Mouse (Mus musculus) limb, embryonic 14.5 days (tissue): ENCODE measurements at regions not wholly inside any gene's neighbourhood (a gene's known extent, or its start where the extent isn't known, plus 50 kb on each side); places are given as distances from the start of the nearest gene placed in this dataset.
"Not testable (repeated sequence)": the region's sequence is repeated elsewhere in the genome, so short reads cannot be mapped to it uniquely, and the experiment has no call there.

Experiments used
- ATAC-seq: fragments of 200-750 bp; cut with Nextera tagmentation; 2 replicates; pipeline ENCODE4 v1.8.0; 2017; ENCODE audit warnings: low read depth, moderate number of reproducible peaks, moderate TSS enrichment; ENCODE audit not compliant: low FRiP score
- DNase-seq: peaks from one replicate; pipeline ENCODE4 v3.0.0-alpha.2; 2015; ENCODE audit warnings: low spot score
- H3K27ac ChIP-seq: fragments of 300-500 bp; sonication (generic); replicated peaks from 2 replicates; pipeline ENCODE4 v1.5.1; 2014; ENCODE audit warnings: low read depth, mild to moderate bottlenecking, low read length, moderate library complexity, mixed read lengths
- H3K27me3 ChIP-seq: fragments of 300-500 bp; sonication (generic); 2 replicates; pipeline ENCODE4 v1.6.1; 2014; ENCODE audit warnings: low read length, mixed read lengths; ENCODE audit not compliant: control insufficient read depth, insufficient read depth
- H3K36me3 ChIP-seq: fragments of 300-500 bp; sonication (generic); 2 replicates; pipeline ENCODE4 v1.6.1; 2014; ENCODE audit warnings: mild to moderate bottlenecking, low read length, moderate library complexity, mixed read lengths; ENCODE audit not compliant: control insufficient read depth, insufficient read depth
- H3K4me1 ChIP-seq: fragments of 300-500 bp; sonication (generic); 2 replicates; pipeline ENCODE4 v1.6.1; 2014; ENCODE audit warnings: antibody characterized with exemption, low read length, mixed read lengths; ENCODE audit not compliant: control insufficient read depth, insufficient read depth
- H3K4me2 ChIP-seq: fragments of 300-500 bp; sonication (generic); replicated peaks from 2 replicates; pipeline ENCODE4 v1.6.1; 2014; ENCODE audit warnings: low read depth, mild to moderate bottlenecking, low read length, moderate library complexity; ENCODE audit not compliant: severe bottlenecking
- H3K4me3 ChIP-seq: fragments of 300-500 bp; sonication (generic); replicated peaks from 2 replicates; pipeline ENCODE4 v1.5.1; 2014; ENCODE audit warnings: low read length
- H3K9ac ChIP-seq: fragments of 300-500 bp; sonication (generic); 2 replicates; pipeline ENCODE4 v1.6.1; 2014; ENCODE audit warnings: mild to moderate bottlenecking, low read depth, low read length, moderate library complexity; ENCODE audit not compliant: severe bottlenecking
- H3K9me3 ChIP-seq: fragments of 300-500 bp; sonication (generic); 2 replicates; pipeline ENCODE4 v1.6.1; 2016; ENCODE audit warnings: low read length; ENCODE audit not compliant: control insufficient read depth
- POLR2A ChIP-seq: fragments of 200-500 bp; IDR thresholded peaks from 2 replicates; pipeline ENCODE4 v1.8.0; 2012; ENCODE audit warnings: inconsistent platforms, mild to moderate bottlenecking, moderate library complexity, borderline replicate concordance; ENCODE audit not compliant: insufficient read depth, insufficient read length; ENCODE audit errors: extremely low read depth
- WGBS: fragments of 180-500 bp; shearing (Covaris S2); extraction: QIAGEN DNeasy Blood & Tissue Kit; methylation state at CpG from one replicate; pipeline ENCODE4 v1.1.7; 2014; 5-methylcytosine and 5-hydroxymethylcytosine counted together

- not testable (repeated sequence) for H3K4me3 ChIP-seq, H3K4me1 ChIP-seq, H3K4me2 ChIP-seq, DNase-seq, H3K27me3 ChIP-seq, H3K36me3 ChIP-seq, H3K9ac ChIP-seq, H3K9me3 ChIP-seq, ATAC-seq, H3K27ac ChIP-seq
These were observed 193.9 kb upstream of the Kcnmb2 start for GRCm38 (mm10) chr3:31708367-31708766.

DNA sequence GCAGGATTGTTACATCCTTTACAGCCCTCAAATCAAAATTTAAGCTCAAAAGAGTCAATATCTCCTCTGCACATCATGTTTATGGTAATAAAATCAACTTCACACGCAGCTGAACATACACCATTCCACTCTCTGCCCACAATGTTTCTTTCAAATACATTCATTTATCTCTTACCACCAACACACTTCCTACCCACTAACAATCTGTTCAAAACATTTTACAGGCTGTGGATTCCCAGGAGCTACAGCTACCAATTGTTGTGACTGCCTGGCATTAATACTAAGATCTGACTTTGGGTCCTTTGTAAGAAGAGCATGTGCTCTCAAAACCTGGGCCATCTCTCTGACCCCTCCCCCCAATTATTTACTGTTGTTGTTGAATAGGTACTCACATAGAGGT, 161.0 kb upstream of the Kcnmb2 start:
- H3K27me3 ChIP-seq, result no peaks in the 10 kb centered on the region
- no peak for DNase-seq
- no peaks in the 10 kb centered on the region for H3K9me3 ChIP-seq
- no peaks in the 10 kb centered on the region for H3K36me3 ChIP-seq
- H3K4me2 ChIP-seq, result no peak overlapping the region
- no peak overlapping the region for H3K27ac ChIP-seq
- H3K4me1 ChIP-seq, result no peaks in the 10 kb centered on the region
- no peak for TF ChIP-seq POLR2A
- no peak for ATAC-seq
- no peak overlapping the region for H3K4me3 ChIP-seq
- H3K9ac ChIP-seq, result no peak overlapping the region
- 74% methylated on average over 1 of the region's 1 CpGs for WGBS

DNA sequence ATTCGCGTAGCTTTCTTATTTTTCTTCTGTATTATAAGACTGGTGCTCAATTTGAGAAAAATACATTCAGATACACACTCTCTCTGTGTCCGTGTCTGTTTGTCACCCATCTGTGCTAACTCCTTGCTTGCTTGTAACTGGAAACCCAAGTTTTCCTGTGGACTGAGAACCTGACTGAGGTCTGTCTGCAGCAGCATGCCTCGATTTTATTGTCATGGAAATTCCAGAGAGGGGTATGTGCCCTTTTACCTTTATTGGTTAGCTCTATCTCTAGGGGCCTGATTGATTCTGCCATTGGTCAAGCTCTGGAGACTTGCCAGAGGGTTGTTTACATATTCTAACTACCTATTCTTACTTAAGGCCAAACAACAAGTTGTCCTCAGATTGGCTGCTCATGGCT, 146.4 kb upstream of the Kcnmb2 start:
- Histone ChIP-seq H3K4me3 (no peak overlapping the region), H3K4me2 (no peak overlapping the region), H3K4me1 (no peaks in the 10 kb centered on the region), H3K9ac (no peak overlapping the region), H3K27ac (no peak overlapping the region), H3K27me3 (no peaks in the 10 kb centered on the region), H3K36me3 (no peaks in the 10 kb centered on the region), H3K9me3 (no peaks in the 10 kb centered on the region)
- TF ChIP-seq POLR2A, result no peak
- DNase-seq (no peak), ATAC-seq (no peak)
- WGBS, result 83% methylated on average over 4 of the region's 4 CpGs

DNA sequence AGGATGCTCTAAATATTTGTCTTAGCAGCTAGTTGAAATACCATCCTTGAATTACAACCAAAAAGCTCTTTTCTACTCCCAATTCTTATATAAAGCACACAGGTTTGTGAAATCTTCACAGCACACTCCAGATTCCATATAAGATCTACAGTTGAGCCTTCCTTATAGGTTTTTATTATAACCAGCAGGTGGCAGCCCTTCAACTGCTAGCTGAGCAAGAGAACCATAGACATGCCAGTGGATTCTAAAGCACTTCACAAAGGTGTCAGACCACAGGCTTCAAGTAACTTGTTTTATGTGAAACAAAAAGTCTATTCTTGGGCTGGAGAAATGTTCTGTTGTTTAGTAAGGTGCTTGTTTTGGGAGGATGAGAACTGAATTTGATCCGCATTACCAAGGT, 133.1 kb upstream of the Kcnmb2 start:
- TF ChIP-seq POLR2A, result no peak
- Histone ChIP-seq H3K27me3 (no peaks in the 10 kb centered on the region), H3K4me3 (no peak overlapping the region), H3K27ac (no peak overlapping the region), H3K36me3 (no peaks in the 10 kb centered on the region), H3K4me2 (no peak overlapping the region), H3K4me1 (no peaks in the 10 kb centered on the region), H3K9ac (no peak overlapping the region), H3K9me3 (no peaks in the 10 kb centered on the region)
- DNase-seq (peak; percentile 26), ATAC-seq (no peak)
- 89% methylated on average over 1 of the region's 1 CpGs for WGBS

DNA sequence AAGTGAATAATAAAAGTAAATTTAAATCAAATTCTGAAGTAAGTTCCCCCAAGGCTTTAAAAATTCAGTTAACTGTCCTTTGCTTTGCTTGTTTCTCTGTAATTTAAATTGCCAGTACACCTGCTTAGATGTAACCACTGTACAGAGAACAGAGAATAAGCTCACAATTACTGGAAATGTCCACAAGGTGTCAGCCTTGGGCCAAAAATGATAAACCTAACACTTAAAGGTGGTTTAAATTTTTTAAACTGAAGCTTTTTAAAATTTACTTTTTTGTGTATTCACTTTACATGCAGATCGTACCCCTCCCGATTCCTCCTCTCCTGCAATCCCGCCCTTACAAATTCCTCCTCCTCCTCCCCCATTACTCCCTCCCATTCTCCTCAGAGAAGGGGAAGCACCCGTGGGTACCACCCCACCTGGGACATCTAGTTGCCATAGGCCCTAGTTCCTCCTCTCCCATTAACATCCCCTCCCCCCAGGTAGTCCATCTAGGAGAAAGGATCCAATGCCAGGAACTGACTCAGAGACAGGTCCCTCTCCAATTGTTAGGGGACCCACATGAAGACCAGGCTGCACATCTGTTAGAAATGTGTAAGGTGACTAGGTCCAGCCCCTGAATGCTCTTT, 111.9 kb upstream of the Kcnmb2 start:
- H3K4me2 ChIP-seq, result no peak overlapping the region
- no peak overlapping the region for H3K9ac ChIP-seq
- no peak for TF ChIP-seq POLR2A
- no peaks in the 10 kb centered on the region for H3K36me3 ChIP-seq
- no peaks in the 10 kb centered on the region for H3K27me3 ChIP-seq
- no peak overlapping the region for H3K27ac ChIP-seq
- no peak overlapping the region for H3K4me3 ChIP-seq
- H3K9me3 ChIP-seq, result no peaks in the 10 kb centered on the region
- H3K4me1 ChIP-seq, result no peaks in the 10 kb centered on the region
- DNase-seq, result peak; percentile 75
- ATAC-seq, result no peak
- WGBS, result 21% methylated on average over 4 of the region's 4 CpGs

DNA sequence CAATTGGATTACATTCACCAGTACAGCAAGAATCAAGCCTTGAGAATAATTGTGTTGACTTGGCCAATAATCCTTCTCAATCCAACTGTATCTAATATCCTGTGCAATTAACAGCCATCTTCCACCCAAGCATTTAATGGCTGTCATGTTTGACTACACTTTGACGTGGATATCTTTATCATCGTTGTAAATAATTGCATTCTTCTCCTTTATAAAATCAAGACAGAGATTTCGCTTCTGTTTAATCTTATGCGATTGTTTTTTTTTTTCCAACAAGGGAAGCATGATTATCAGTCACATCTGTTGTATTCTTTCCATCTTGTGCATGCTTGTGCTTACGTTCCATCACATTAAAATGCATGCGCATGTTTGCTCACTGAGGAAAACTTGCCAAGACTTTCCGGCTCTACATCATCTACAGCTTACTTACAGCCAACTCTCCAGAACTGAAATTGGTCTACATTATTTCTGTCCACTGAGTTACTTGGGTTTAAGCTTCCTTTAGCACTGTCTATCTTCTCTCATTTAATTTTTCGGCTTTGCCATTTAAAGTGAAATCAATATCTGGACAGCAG, 108.8 kb upstream of the Kcnmb2 start:
- ATAC-seq (no peak), DNase-seq (no peak)
- no peak overlapping the region for H3K4me2 ChIP-seq
- H3K4me3 ChIP-seq, result no peak overlapping the region
- H3K27ac ChIP-seq, result no peak overlapping the region
- no peak overlapping the region for H3K9ac ChIP-seq
- 84% methylated on average over 8 of the region's 8 CpGs for WGBS
- no peaks in the 10 kb centered on the region for H3K36me3 ChIP-seq
- no peaks in the 10 kb centered on the region for H3K4me1 ChIP-seq
- no peaks in the 10 kb centered on the region for H3K27me3 ChIP-seq
- H3K9me3 ChIP-seq, result no peaks in the 10 kb centered on the region
- no peak for TF ChIP-seq POLR2A
